Mouse (Mus musculus) stomach, postnatal 0 days (tissue): ENCODE data around the gene Cc2d1a.

Source experiments
- CTCF ChIP-seq: IDR thresholded peaks from 2 replicates; pipeline ENCODE4 v1.5.1; 2016; ENCODE audit warnings: antibody characterized with exemption, low read depth, mild to moderate bottlenecking, moderate library complexity
- EP300 ChIP-seq: optimal IDR thresholded peaks from 2 replicates; pipeline ENCODE3; 2016; ENCODE audit warnings: antibody characterized with exemption

GRCm38 (mm10) chr8:84192555-84192954 lies 44.8 kb upstream of the Cc2d1a start:
- no peak for TF ChIP-seq CTCF
- TF ChIP-seq EP300, result no peak
